Mouse (Mus musculus) liver, adult 2 months (tissue): Measurements from ENCODE around the gene S1pr4. TPM values are rescaled to one million over a fixed set of nuclear protein-coding genes. Genes with fewer than 3 reads are reported as not detected.
A peak's percentile ranks its signal among the peaks of the same experiment; 100 is the strongest.

ENCODE experiments used
- DNase-seq: peaks from one replicate; pipeline ENCODE4 v3.0.0-alpha.2; 2011; ENCODE audit warnings: low read depth, low spot score; ENCODE audit errors: extremely low read depth
- H3K27ac ChIP-seq: fragments of 200-500 bp; replicated peaks from 2 replicates; pipeline ENCODE4 v1.5.1; 2012; ENCODE audit warnings: low read depth, mild to moderate bottlenecking, control low read depth, inconsistent platforms, low read length; ENCODE audit not compliant: insufficient read depth
- H3K27me3 ChIP-seq: fragments of 200-500 bp; 2 replicates; pipeline ENCODE4 v1.6.1; 2012; ENCODE audit warnings: mild to moderate bottlenecking, moderate library complexity, low read length, inconsistent platforms; ENCODE audit not compliant: control insufficient read depth, insufficient read depth
- H3K36me3 ChIP-seq: fragments of 200-500 bp; 2 replicates; pipeline ENCODE4 v1.6.1; 2012; ENCODE audit warnings: low read length, inconsistent platforms; ENCODE audit not compliant: control insufficient read depth, insufficient read depth
- H3K4me1 ChIP-seq: fragments of 200-500 bp; 2 replicates; pipeline ENCODE4 v1.6.1; 2011; ENCODE audit warnings: low read length; ENCODE audit not compliant: control insufficient read depth, insufficient read depth
- H3K4me3 ChIP-seq: fragments of 200-500 bp; 2 replicates; pipeline ENCODE4 v1.5.1; 2011; ENCODE audit warnings: low read depth, mild to moderate bottlenecking, control low read depth, low read length, moderate library complexity; ENCODE audit not compliant: insufficient read depth
- H3K79me2 ChIP-seq: fragments of 200-500 bp; 2 replicates; pipeline ENCODE4 v1.6.1; 2012; ENCODE audit warnings: inconsistent platforms, mild to moderate bottlenecking, low read length, moderate library complexity; ENCODE audit not compliant: control insufficient read depth, insufficient read depth
- H3K9ac ChIP-seq: fragments of 200-500 bp; 2 replicates; pipeline ENCODE4 v1.6.1; 2012; ENCODE audit warnings: low read depth, mild to moderate bottlenecking, control low read depth, inconsistent platforms, low read length
- CTCF ChIP-seq: fragments of 200-500 bp; IDR thresholded peaks from 2 replicates; pipeline ENCODE4 v1.5.1; 2011; ENCODE audit warnings: low read depth, low read length, control low read depth
- POLR2A ChIP-seq: fragments of 200-500 bp; IDR thresholded peaks from 2 replicates; pipeline ENCODE4 v1.6.1; 2011; ENCODE audit warnings: low read length, control low read depth; ENCODE audit not compliant: insufficient read depth; ENCODE audit errors: extremely low read depth
- WGBS: fragments of 180-500 bp; shearing (Covaris S2); methylation state at CpG from one replicate; pipeline ENCODE4 v1.1.7; 2018; 5-methylcytosine and 5-hydroxymethylcytosine counted together
- polyA plus RNA-seq: library from polyadenylated mRNA; depleted of rRNA; stranded (reverse); fragments of >200 nt; gene quantifications from 2 replicates; pipeline ENCODE4 v1.2.3, GENCODE M21; 2012
- total RNA-seq: library from RNA; depleted of rRNA; stranded (reverse); fragments of >200 nt; gene quantifications from 2 replicates; pipeline ENCODE4 v1.2.3, GENCODE M21; 2014

Gene S1pr4
- total and polyA plus RNA-seq, 2 experiments: 0.28 to 1.5 TPM

DNA sequence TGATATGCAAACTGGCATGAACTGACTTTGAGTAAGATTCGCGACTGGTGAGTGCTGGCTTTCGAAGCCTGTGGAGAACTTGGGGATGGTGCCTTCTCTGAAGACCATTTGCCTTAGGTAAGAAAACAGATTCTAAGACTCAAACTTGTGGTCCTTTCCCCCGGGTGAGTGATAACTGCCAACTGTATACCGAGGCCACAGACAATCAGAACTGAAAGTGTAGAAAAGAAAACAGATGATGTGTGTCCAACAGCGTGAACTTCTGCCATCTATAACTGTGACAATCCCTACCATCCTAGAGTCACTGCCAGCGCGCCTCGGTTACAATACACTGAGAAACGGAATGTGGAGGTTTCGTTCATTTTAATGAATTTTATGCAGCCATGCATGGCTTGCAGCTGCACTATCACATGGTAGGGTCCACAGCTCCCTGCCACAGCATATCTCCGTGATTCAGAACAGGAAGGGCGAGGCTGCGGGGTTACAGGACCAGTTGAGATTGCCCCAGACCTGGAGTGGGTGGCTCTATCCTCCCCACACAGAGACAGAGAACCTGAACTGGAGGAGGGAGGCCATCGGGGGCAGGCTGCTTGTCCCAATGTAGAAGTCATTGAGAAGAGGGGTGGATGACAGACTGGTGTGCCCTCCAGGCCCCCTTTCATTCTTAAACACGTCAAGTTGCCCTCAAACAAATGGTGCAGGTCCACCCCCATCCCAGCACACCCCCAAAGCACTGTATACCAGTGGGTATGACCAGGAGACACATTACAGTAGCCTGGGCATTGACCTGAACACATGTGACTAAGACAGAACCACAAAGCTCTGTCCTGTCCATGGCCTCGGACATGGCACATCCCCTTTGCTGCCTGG is 2.3 kb downstream of the S1pr4 start:
- DNase-seq: no peak
- no peak overlapping the region for H3K9ac ChIP-seq
- no peaks in the 10 kb centered on the region for H3K36me3 ChIP-seq
- peaks cover 17% of the 10 kb centered on the region; the same call in 1 of the 2 replicates for H3K79me2 ChIP-seq
- peaks cover 9% of the 10 kb centered on the region for H3K4me1 ChIP-seq
- H3K27me3 ChIP-seq: no peaks in the 10 kb centered on the region
- TF ChIP-seq CTCF (no peak), POLR2A (no peak)
- H3K27ac ChIP-seq: no peak overlapping the region
- H3K4me3 ChIP-seq: no peak overlapping the region; the same call in 1 of the 2 replicates
- WGBS: 83% methylated on average over 17 of the region's 17 CpGs

DNA sequence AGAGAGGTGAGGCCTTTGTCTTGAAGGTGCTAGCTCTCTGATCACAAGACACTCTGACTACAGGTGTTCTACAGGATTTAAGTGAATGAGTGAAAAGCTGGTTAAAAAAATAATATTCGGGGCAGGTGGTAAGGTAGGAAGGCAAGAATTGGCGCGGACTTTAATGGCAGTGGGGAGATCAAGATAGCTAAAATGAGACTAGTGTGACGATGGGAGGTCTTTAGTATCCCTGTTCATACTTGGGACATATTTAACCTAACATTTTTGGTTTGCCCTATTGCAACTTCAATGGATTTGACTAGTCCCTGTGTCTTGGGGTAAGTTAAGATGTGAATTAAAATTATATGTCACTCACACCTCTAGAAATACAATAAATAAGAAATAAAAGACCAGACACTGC is 3.0 kb downstream of the S1pr4 start:
- WGBS: 30% methylated on average over 4 of the region's 4 CpGs
- H3K9ac ChIP-seq: no peak overlapping the region
- peaks cover 17% of the 10 kb centered on the region; the same call in 1 of the 2 replicates for H3K79me2 ChIP-seq
- DNase-seq: no peak
- peaks cover 9% of the 10 kb centered on the region for H3K4me1 ChIP-seq
- no peaks in the 10 kb centered on the region; the same call in 1 of the 2 replicates for H3K36me3 ChIP-seq
- no peak overlapping the region for H3K27ac ChIP-seq
- no peaks in the 10 kb centered on the region for H3K27me3 ChIP-seq
- no peak overlapping the region; the same call in 1 of the 2 replicates for H3K4me3 ChIP-seq
- TF ChIP-seq CTCF: no peak
- TF ChIP-seq POLR2A: no peak

DNA sequence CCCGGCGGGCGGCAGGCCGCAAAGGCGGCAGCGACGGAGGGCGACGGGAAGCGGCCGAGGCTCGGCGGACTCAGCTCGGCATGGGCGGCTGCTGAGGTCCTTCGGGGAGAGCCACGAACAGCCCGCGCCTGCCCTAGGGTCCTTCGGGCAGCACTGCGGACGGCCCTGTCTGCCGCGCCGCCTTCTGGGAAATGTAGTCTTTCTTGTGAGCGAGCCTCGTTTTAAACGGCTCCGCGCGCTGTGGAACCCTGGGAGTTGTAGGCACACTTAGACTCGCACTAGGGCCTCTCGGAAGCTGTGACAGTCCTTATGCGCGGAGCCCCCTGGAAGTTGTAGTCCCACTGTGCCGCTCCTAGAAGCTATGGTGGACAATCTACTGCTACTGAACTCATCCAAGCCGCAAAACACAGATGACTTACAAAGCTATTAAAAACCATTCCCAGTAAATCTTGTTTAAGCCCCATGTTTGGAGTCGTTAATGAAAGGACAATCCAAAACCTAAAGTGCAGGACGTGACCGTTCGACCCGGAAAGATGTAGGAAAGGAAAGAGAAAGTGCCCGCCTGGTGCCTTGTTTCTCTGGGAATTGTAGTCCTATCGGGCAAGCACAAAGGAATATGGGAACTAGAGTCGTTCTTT is 3.5 kb downstream of the S1pr4 start, which contains the start of gene Ncln:
Gene Ncln (minus strand): TSS at position 129 of the 638 bp plus-strand sequence.
- H3K27ac ChIP-seq: peak within 1 kb of the TSS; percentile 71
- H3K27me3 ChIP-seq: no peaks in the 10 kb centered on the region
- H3K36me3 ChIP-seq: no peaks in the 10 kb centered on the region; the same call in 1 of the 2 replicates
- peak; percentile 97 for DNase-seq
- peak within 1 kb of the TSS; percentile 89 for H3K9ac ChIP-seq
- H3K4me1 ChIP-seq: peaks cover 9% of the 10 kb centered on the region
- H3K79me2 ChIP-seq: peaks cover 17% of the 10 kb centered on the region; the same call in 1 of the 2 replicates
- peak within 1 kb of the TSS; percentile 81 for H3K4me3 ChIP-seq
- under 1% methylated on average over 45 of the region's 45 CpGs for WGBS
- TF ChIP-seq CTCF (no peak), POLR2A (peak; percentile 58; the same call in 1 of the 2 replicates)

DNA sequence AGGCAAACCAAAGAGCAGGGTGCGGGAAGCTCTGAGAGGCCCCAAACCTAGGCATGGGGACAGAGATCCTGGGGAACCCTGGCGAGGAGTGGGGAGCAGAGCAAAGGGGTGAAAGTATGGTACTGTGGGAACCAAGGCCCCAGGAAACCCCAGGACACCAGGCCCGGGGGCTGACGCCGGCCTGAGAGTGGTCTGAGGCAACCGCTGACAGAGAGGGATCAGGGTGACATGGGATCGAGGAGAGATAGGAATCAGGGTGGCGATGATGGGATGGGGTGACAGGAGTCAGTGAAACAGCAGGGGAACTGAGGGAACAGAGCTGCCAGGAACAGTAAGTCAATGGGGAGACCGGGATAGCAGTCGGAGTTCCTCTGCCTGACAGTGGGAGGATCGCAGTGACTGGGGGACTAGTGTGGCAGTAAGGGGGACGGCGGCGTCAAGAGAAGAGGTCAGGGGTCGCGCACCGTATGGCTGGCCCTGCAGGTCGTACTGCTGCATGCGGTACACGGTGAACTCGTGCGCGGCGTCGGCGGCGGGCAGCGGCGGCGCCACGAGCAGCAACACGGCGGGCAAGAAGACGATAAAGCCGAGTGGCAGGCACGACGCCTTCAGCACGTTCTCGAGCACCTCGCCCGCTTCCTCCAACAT is 4.2 kb downstream of the S1pr4 start:
- peak overlapping the region; percentile 81 for H3K4me3 ChIP-seq
- H3K4me1 ChIP-seq: peaks cover 9% of the 10 kb centered on the region
- H3K27me3 ChIP-seq: no peaks in the 10 kb centered on the region
- no peaks in the 10 kb centered on the region; the same call in 1 of the 2 replicates for H3K36me3 ChIP-seq
- peak overlapping the region; percentile 89 for H3K9ac ChIP-seq
- no peak for DNase-seq
- WGBS: under 1% methylated on average over 41 of the region's 41 CpGs
- H3K27ac ChIP-seq: 0 out of 2 replicates have a peak overlapping the region, but pooled peaks have one; percentile 13
- peaks cover 17% of the 10 kb centered on the region; the same call in 1 of the 2 replicates for H3K79me2 ChIP-seq
- TF ChIP-seq POLR2A (no peak), CTCF (no peak)

DNA sequence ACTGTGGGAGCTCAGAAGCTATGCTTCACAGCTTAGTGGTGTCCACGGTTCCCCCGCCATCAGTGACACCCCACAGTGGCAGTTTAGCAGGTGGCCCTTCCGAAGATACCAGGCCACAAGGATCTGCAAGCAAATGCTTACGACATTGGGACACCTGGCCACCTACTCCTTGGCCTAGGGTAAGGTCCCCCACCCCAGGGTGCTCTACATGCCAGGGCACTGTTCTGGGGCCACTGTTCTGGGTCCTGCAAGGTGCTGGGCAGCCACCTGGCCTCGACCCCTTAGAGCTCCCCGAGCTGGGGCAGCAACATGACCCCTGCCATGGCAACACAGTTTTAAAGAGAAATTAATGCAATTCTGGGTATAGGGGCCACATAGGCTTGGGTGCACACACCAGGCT is 4.8 kb downstream of the S1pr4 start:
- Histone ChIP-seq H3K4me1 (peaks cover 9% of the 10 kb centered on the region), H3K9ac (peak overlapping the region; percentile 89), H3K4me3 (peak overlapping the region; percentile 81; the same call in 1 of the 2 replicates), H3K27me3 (no peaks in the 10 kb centered on the region), H3K36me3 (no peaks in the 10 kb centered on the region; the same call in 1 of the 2 replicates), H3K79me2 (peaks cover 17% of the 10 kb centered on the region; the same call in 1 of the 2 replicates), H3K27ac (no peak overlapping the region)
- TF ChIP-seq CTCF: no peak
- TF ChIP-seq POLR2A: no peak
- no peak for DNase-seq
- WGBS: 61% methylated on average over 6 of the region's 6 CpGs
